Mouse (Mus musculus) cerebellum, adult 2 months (tissue): ENCODE measurements around the gene Dctn2. TPM values are rescaled to one million over a fixed set of nuclear protein-coding genes. Genes with fewer than 3 reads are reported as not detected.

Experiments used
- DNase-seq, 2 experiments: peaks; one replicate each; pipeline ENCODE4 v3.0.0; 2021
- H3K27ac ChIP-seq: fragments of 200-500 bp; 2 replicates; pipeline ENCODE4 v1.5.1; 2012; ENCODE audit warnings: low read length, control low read depth, inconsistent platforms; ENCODE audit not compliant: insufficient read depth
- H3K27me3 ChIP-seq: fragments of 200-500 bp; 2 replicates; pipeline ENCODE4 v1.6.1; 2012; ENCODE audit warnings: inconsistent platforms, mild to moderate bottlenecking, low read length, moderate library complexity; ENCODE audit not compliant: control insufficient read depth, insufficient read depth
- H3K4me1 ChIP-seq: fragments of 200-500 bp; 2 replicates; pipeline ENCODE4 v1.6.1; 2011; ENCODE audit warnings: low read length; ENCODE audit not compliant: control insufficient read depth, insufficient read depth
- H3K4me3 ChIP-seq: fragments of 200-500 bp; replicated peaks from 2 replicates; pipeline ENCODE3; 2011; ENCODE audit warnings: mild to moderate bottlenecking, low read depth, low read length, control low read depth; ENCODE audit not compliant: insufficient read depth
- CTCF ChIP-seq: fragments of 200-500 bp; IDR thresholded peaks from 2 replicates; pipeline ENCODE4 v1.5.1; 2011; ENCODE audit warnings: low read depth, mild to moderate bottlenecking, control low read depth, low read length, moderate library complexity, borderline replicate concordance; ENCODE audit not compliant: insufficient read depth
- POLR2A ChIP-seq: fragments of 200-500 bp; IDR thresholded peaks from 2 replicates; pipeline ENCODE4 v1.6.1; 2011; ENCODE audit warnings: low read length, control low read depth, borderline replicate concordance; ENCODE audit not compliant: insufficient read depth
- WGBS: fragments of 180-500 bp; shearing (Covaris S2); methylation state at CpG from one replicate; pipeline ENCODE4 v1.1.7; 2018; 5-methylcytosine and 5-hydroxymethylcytosine counted together
- polyA plus RNA-seq: library from polyadenylated mRNA; depleted of rRNA; stranded (reverse); fragments of >200 nt; gene quantifications from 2 replicates; pipeline ENCODE4 v1.2.3, GENCODE M21; 2012; rRNA removed

Dctn2 gene
- polyA plus RNA-seq, 1 experiment, result 322 TPM

GRCm38 (mm10) chr10:127325454-127326016 is 59.4 kb downstream of the Dctn2 start:
- Histone ChIP-seq H3K4me3 (no peak overlapping the region), H3K27ac (no peak overlapping the region), H3K4me1 (no peaks in the 10 kb centered on the region), H3K27me3 (no peaks in the 10 kb centered on the region; the same call in 1 of the 2 replicates)
- no peak for DNase-seq
- WGBS, result 68% methylated on average over 14 of the region's 14 CpGs
- TF ChIP-seq CTCF (no peak), POLR2A (no peak)

- 5% methylated on average over 54 of the region's 54 CpGs for WGBS
- Histone ChIP-seq H3K27me3 (no peaks in the 10 kb centered on the region; the same call in 1 of the 2 replicates), H3K27ac (no peak overlapping the region), H3K4me1 (no peaks in the 10 kb centered on the region), H3K4me3 (peak overlapping the region; percentile 46)
- DNase-seq, result peak in 1 of 2 experiments; percentile 44
- TF ChIP-seq POLR2A, result no peak
- TF ChIP-seq CTCF, result no peak
Measured at GRCm38 (mm10) chr10:127326017-127326801, 60.0 kb downstream of the Dctn2 start.

GRCm38 (mm10) chr10:127326828-127327227 is 60.7 kb downstream of the Dctn2 start:
- DNase-seq, result peak; percentile 39 to 43
- no peak for TF ChIP-seq POLR2A
- no peak for TF ChIP-seq CTCF
- Histone ChIP-seq H3K4me1 (no peaks in the 10 kb centered on the region), H3K27me3 (no peaks in the 10 kb centered on the region; the same call in 1 of the 2 replicates), H3K4me3 (peak overlapping the region; percentile 46), H3K27ac (no peak overlapping the region)
- 7% methylated on average over 29 of the region's 29 CpGs for WGBS

- TF ChIP-seq CTCF (no peak), POLR2A (no peak)
- 27% methylated on average over 18 of the region's 18 CpGs for WGBS
- no peaks in the 10 kb centered on the region for H3K4me1 ChIP-seq
Measured at GRCm38 (mm10) chr10:127327461-127328145, 61.4 kb downstream of the Dctn2 start.

GRCm38 (mm10) chr10:127330212-127330611 is 64.0 kb downstream of the Dctn2 start:
- H3K4me1 ChIP-seq, result no peaks in the 10 kb centered on the region
- H3K27me3 ChIP-seq, result no peaks in the 10 kb centered on the region; the same call in 1 of the 2 replicates
- H3K27ac ChIP-seq, result no peak overlapping the region
- TF ChIP-seq POLR2A (no peak), CTCF (no peak)
- no peak for DNase-seq
- no peak overlapping the region for H3K4me3 ChIP-seq
- 66% methylated on average over 7 of the region's 7 CpGs for WGBS

More at GRCm38 (mm10) chr10:127327461-127328145, 61.4 kb downstream of the Dctn2 start:
- H3K4me3 ChIP-seq, result no peak overlapping the region
- DNase-seq, result peak in 1 of 2 experiments; percentile 27
- H3K27ac ChIP-seq, result no peak overlapping the region
- no peaks in the 10 kb centered on the region; the same call in 1 of the 2 replicates for H3K27me3 ChIP-seq

Other genes starting within 250 kb of the Dctn2 start
- 45.2 and 45.4 TPM in 2 replicates for gene Tsfm, start 235.5 kb upstream of the Dctn2 start, polyA plus RNA-seq
- 10.7 and 11.8 TPM in 2 replicates for gene Mettl1, start 225.0 kb upstream of the Dctn2 start, polyA plus RNA-seq
- 0.13 TPM in 2 replicates for gene Eef1akmt3, start 224.9 kb upstream of the Dctn2 start, polyA plus RNA-seq
- gene Cyp27b1, start 218.1 kb upstream of the Dctn2 start, polyA plus RNA-seq, result 0.19 and 0.29 TPM in 2 replicates
- 11.8 TPM in 2 replicates for gene March9, start 206.2 kb upstream of the Dctn2 start, polyA plus RNA-seq
- 141 and 143 TPM in 2 replicates for gene Cdk4, start 202.8 kb upstream of the Dctn2 start, polyA plus RNA-seq
- gene Tspan31, start 196.1 kb upstream of the Dctn2 start, polyA plus RNA-seq, result 81.6 and 84.6 TPM in 2 replicates
- 99.5 and 109 TPM in 2 replicates for gene Agap2, start 191.1 kb upstream of the Dctn2 start, polyA plus RNA-seq
- 98.9 and 100 TPM in 2 replicates for gene Os9, start 145.2 kb upstream of the Dctn2 start, polyA plus RNA-seq
- 81.9 and 83.6 TPM in 2 replicates for gene B4galnt1, start 101.1 kb upstream of the Dctn2 start, polyA plus RNA-seq
- gene Slc26a10, start 85.7 kb upstream of the Dctn2 start, polyA plus RNA-seq, result 3.1 and 3.3 TPM in 2 replicates
- 105 and 117 TPM in 2 replicates for gene Arhgef25, start 76.3 kb upstream of the Dctn2 start, polyA plus RNA-seq
- gene Dtx3, start 70.6 kb upstream of the Dctn2 start, polyA plus RNA-seq, result 321 and 339 TPM in 2 replicates
- 58.8 and 64.1 TPM in 2 replicates for gene Pip4k2c, start 54.8 kb upstream of the Dctn2 start, polyA plus RNA-seq
- 377 and 378 TPM in 2 replicates for gene Kif5a, start 3.0 kb upstream of the Dctn2 start, polyA plus RNA-seq
- gene Mbd6, start 22.6 kb downstream of the Dctn2 start, polyA plus RNA-seq, result 47.8 and 51.8 TPM in 2 replicates
- 81.6 and 87.4 TPM in 2 replicates for gene Mars, start 45.4 kb downstream of the Dctn2 start, polyA plus RNA-seq
- gene Arhgap9, start 55.6 kb downstream of the Dctn2 start, polyA plus RNA-seq, result 0.87 and 0.97 TPM in 2 replicates
- 10.6 and 12.5 TPM in 2 replicates for gene Gli1, start 75.6 kb downstream of the Dctn2 start, polyA plus RNA-seq
- gene Inhbe, start 88.0 kb downstream of the Dctn2 start, polyA plus RNA-seq, result 0.03 TPM in 1 of 2 replicates, not detected in the other
- gene Inhbc, start 104.1 kb downstream of the Dctn2 start, polyA plus RNA-seq, result not detected in 2 replicates
- gene R3hdm2, start 114.0 kb downstream of the Dctn2 start, polyA plus RNA-seq, result 137 and 145 TPM in 2 replicates
- gene Stac3, start 235.3 kb downstream of the Dctn2 start, polyA plus RNA-seq, result 8.3 TPM in 2 replicates
- gene Ndufa4l2, start 248.6 kb downstream of the Dctn2 start, polyA plus RNA-seq, result 10.4 and 11.5 TPM in 2 replicates